Mouse (Mus musculus) heart, embryonic 14.5 days (tissue): ENCODE measurements at regions not wholly inside any gene's neighbourhood (a gene's known extent, or its start where the extent isn't known, plus 50 kb on each side); places are given as distances from the start of the nearest gene placed in this dataset.

ENCODE experiments used
- ATAC-seq: fragments of 200-750 bp; cut with Nextera tagmentation; 2 replicates; pipeline ENCODE4 v1.8.0; 2017; ENCODE audit warnings: low read depth, moderate TSS enrichment; ENCODE audit not compliant: insufficient number of reproducible peaks, insufficient read depth, low FRiP score
- H3K27ac ChIP-seq, 2 experiments: fragments of 200-500 bp in 1 of 2; fragments of 300-500 bp in 1 of 2; sonication (generic) in 1 of 2; replicated peaks in 1 of 2; 2 replicates each; pipeline ENCODE4 v1.5.1; 2012 to 2014; ENCODE audit warnings: low read depth in 2 of 2, low read length in 2 of 2, control low read depth in 1 of 2, mild to moderate bottlenecking in 1 of 2, mixed read lengths in 1 of 2; ENCODE audit not compliant: control insufficient read depth in 1 of 2, insufficient read depth in 1 of 2
- H3K27me3 ChIP-seq: fragments of 300-500 bp; sonication (generic); 2 replicates; pipeline ENCODE4 v1.6.1; 2014; ENCODE audit warnings: mild to moderate bottlenecking, low read length, control low read depth; ENCODE audit not compliant: control insufficient read depth, insufficient read depth
- H3K36me3 ChIP-seq: fragments of 300-500 bp; sonication (generic); 2 replicates; pipeline ENCODE4 v1.6.1; 2014; ENCODE audit warnings: mild to moderate bottlenecking, control low read depth, low read length, mixed read lengths; ENCODE audit not compliant: control insufficient read depth, insufficient read depth
- H3K4me1 ChIP-seq, 2 experiments: fragments of 200-500 bp in 1 of 2; fragments of 300-500 bp in 1 of 2; sonication (generic) in 1 of 2; 2 replicates each; pipeline ENCODE4 v1.6.1; 2012 to 2014; ENCODE audit warnings: low read length in 2 of 2, control low read depth in 1 of 2, mixed read lengths in 1 of 2; ENCODE audit not compliant: control insufficient read depth in 2 of 2, insufficient read depth in 2 of 2
- H3K4me2 ChIP-seq: fragments of 300-500 bp; sonication (generic); 2 replicates; pipeline ENCODE4 v1.6.1; 2014; ENCODE audit warnings: mild to moderate bottlenecking, low read length
- H3K4me3 ChIP-seq, 2 experiments: fragments of 200-500 bp in 1 of 2; fragments of 300-500 bp in 1 of 2; sonication (generic) in 1 of 2; 2 replicates each; pipeline ENCODE4 v1.5.1; 2012 to 2014; ENCODE audit warnings: low read length in 2 of 2, mild to moderate bottlenecking in 2 of 2, control low read depth in 1 of 2, low read depth in 1 of 2, moderate library complexity in 1 of 2; ENCODE audit not compliant: control insufficient read depth in 1 of 2, insufficient read depth in 1 of 2
- H3K9ac ChIP-seq: fragments of 300-500 bp; sonication (generic); 2 replicates; pipeline ENCODE4 v1.6.1; 2014; ENCODE audit warnings: mild to moderate bottlenecking, low read length
- H3K9me3 ChIP-seq: fragments of 300-500 bp; sonication (generic); 2 replicates; pipeline ENCODE4 v1.6.1; 2016; ENCODE audit warnings: low read length, control low read depth; ENCODE audit not compliant: control insufficient read depth
- WGBS: fragments of 180-500 bp; shearing (Covaris S2); extraction: QIAGEN DNeasy Blood & Tissue Kit; methylation state at CpG from one replicate; pipeline ENCODE4 v1.1.7; 2014; 5-methylcytosine and 5-hydroxymethylcytosine counted together

DNA sequence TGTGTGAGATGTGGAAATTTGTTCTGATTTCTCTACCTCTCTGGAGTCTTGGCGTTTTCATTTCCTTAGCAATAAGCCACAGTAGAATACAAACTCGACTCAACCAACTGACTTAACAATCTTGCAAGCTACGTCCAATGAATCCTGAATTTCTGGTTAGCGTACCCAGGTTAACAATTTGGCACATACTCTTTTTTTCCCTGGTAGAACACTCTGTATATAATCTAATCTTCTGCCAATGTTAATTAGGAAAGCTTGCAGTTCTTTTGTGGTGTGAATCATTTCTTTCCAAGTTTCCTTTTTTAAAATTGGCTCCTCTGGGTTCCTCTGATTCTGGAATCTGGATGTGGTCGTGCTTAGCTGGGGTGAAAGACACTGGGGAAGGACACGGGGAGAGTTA is 103.5 kb upstream of the Tmem178 start:
- Histone ChIP-seq H3K4me2 (no peak overlapping the region), H3K9me3 (no peaks in the 10 kb centered on the region), H3K36me3 (no peaks in the 10 kb centered on the region), H3K27ac (no peak overlapping the region), H3K4me1 (peaks cover 0 to 6% of the 10 kb centered on the region in 2 experiments; a peak in 2 of 4 replicates), H3K4me3 (no peak overlapping the region), H3K27me3 (no peaks in the 10 kb centered on the region), H3K9ac (no peak overlapping the region)
- 77% methylated on average over 6 of the region's 6 CpGs for WGBS
- no peak for ATAC-seq

DNA sequence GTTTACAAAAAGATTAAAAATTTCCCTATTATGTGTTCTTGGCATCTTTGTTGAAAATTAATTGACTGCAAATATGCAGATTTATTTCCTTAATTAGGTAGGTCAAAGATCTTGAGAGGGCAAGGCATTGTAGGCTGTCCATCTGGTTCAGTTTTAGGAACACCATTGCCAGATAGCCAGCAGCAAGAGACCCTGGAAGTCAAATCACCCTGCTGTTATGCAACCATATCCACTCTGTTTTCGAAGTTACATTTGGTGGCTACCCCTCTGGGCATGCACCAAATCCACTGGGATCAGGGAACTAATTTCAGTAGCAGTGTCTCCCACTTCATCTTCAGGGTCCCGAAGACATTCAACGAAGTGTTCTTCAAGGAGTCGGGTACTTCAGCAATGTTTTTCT is 104.0 kb upstream of the Tmem178 start:
- no peak overlapping the region for H3K9ac ChIP-seq
- no peaks in the 10 kb centered on the region for H3K27me3 ChIP-seq
- ATAC-seq: no peak
- H3K9me3 ChIP-seq: no peaks in the 10 kb centered on the region
- H3K36me3 ChIP-seq: no peaks in the 10 kb centered on the region
- H3K4me3 ChIP-seq: no peak overlapping the region
- peaks cover 0 to 6% of the 10 kb centered on the region in 2 experiments; a peak in 2 of 4 replicates for H3K4me1 ChIP-seq
- H3K4me2 ChIP-seq: no peak overlapping the region
- 92% methylated on average over 4 of the region's 4 CpGs for WGBS
- no peak overlapping the region for H3K27ac ChIP-seq

DNA sequence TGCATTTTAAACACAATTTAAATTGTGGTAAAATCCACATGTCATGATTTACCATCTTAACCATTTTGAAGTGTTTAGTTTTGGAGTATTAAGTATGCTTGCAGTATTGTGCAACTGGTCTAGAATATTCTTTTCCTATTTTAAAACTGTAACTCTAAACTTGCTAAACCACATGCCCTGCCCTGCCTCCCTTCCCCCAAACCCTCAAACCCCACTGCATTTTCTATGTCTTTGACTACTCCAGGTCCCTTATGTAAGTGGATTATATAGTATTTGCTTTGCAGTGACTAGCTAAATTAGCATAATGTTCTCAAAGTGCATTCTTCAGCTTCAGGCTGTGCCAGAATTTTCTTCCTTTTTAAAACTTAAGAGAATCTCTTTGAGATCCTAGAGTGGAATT is 106.4 kb upstream of the Map4k3 start:
- Histone ChIP-seq H3K27me3 (no peaks in the 10 kb centered on the region), H3K9me3 (no peaks in the 10 kb centered on the region), H3K9ac (no peak overlapping the region), H3K4me2 (no peak overlapping the region), H3K4me1 (peaks cover 4 to 13% of the 10 kb centered on the region in 2 experiments), H3K36me3 (no peaks in the 10 kb centered on the region), H3K27ac (no peak overlapping the region), H3K4me3 (no peak overlapping the region)
- no peak for ATAC-seq

DNA sequence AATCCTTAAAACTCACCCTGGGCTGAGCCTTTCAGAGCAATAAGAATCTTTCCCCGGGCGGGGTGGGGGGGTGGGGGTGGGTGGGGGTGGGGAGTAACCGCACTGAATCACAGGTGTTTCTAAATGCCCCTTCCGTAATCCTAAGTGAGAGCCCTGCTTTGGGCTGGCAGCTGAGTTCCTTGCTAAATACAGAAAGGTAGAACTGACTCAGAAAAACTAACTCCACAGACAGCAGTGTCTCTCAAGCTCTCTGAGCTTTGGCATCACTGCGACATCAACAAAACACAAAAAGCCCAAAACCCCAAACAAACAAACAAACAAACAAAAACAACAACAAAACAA is 105.9 kb upstream of the Map4k3 start:
- ATAC-seq: no peak
- peaks cover 4 to 13% of the 10 kb centered on the region in 2 experiments for H3K4me1 ChIP-seq
- H3K9me3 ChIP-seq: no peaks in the 10 kb centered on the region
- WGBS: 32% methylated on average over 5 of the region's 5 CpGs
- no peak overlapping the region for H3K9ac ChIP-seq
- no peak overlapping the region for H3K27ac ChIP-seq
- no peaks in the 10 kb centered on the region for H3K27me3 ChIP-seq
- no peak overlapping the region for H3K4me2 ChIP-seq
- H3K36me3 ChIP-seq: no peaks in the 10 kb centered on the region
- H3K4me3 ChIP-seq: no peak overlapping the region

DNA sequence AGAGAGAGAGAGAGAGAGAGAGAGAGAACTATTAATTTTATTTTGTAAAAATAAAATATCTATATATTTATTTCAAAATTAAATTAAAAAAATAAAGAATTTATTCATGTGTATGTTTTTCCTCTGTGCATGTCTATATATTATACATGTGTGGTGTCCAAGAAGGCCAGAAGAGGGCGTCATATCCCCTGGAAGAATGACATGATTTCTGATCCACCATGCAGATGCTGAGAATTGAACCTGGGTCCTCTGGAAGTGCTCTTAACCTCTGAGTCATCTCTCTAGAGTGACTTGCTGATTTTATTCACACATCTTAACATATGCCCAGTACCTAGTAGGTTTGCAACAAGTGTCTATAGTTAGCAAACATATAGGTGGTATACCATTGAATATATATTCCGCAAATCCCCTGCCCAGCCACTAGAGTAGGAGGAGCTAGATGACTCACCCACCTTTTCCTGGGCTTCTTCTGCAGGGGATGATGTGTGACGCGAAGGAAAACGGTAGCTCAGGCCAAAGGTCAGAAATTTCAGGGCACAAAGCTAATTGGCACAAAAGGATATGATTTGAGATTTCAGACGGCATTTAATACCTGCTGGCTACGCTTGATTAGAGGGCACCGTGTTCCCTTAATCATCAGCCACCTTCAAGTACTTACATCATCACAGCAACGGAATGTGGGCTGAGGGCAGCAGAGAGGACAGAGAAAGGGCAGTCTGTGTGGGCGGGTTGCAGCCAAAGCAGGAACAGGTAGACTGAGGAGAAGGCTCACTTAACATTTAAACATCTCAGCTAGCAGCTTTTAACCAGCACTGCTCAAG is 105.3 kb upstream of the Map4k3 start:
- Histone ChIP-seq H3K4me1 (peaks cover 4 to 13% of the 10 kb centered on the region in 2 experiments), H3K36me3 (no peaks in the 10 kb centered on the region), H3K9me3 (no peaks in the 10 kb centered on the region), H3K27ac (no peak overlapping the region), H3K27me3 (no peaks in the 10 kb centered on the region), H3K4me3 (no peak overlapping the region), H3K4me2 (peak overlapping the region; percentile 25; the same call in 1 of the 2 replicates), H3K9ac (no peak overlapping the region)
- WGBS: 21% methylated on average over 10 of the region's 10 CpGs
- ATAC-seq: no peak

DNA sequence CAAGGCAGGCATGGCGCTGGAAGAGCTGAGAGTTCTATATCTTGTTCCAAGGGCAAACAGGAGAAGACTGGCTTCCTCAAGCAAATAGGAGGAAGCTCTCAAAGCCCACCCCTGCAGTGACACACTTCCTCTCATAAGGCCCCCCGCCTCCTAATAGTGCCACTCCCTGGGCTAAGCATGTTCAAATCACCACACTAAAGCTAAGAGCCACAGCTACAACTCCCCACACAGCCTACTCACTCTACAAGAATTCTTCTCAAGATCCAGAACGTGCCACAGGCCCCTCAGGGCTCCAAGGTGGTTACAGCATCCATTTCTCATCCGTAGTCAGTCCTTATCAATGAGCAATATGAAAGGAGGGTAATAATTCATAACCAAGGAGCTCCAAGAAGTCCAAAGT is 103.4 kb upstream of the Map4k3 start:
- H3K4me1 ChIP-seq: peaks cover 8 to 20% of the 10 kb centered on the region in 2 experiments
- no peak overlapping the region for H3K4me2 ChIP-seq
- H3K9ac ChIP-seq: no peak overlapping the region
- H3K36me3 ChIP-seq: no peaks in the 10 kb centered on the region
- H3K27me3 ChIP-seq: no peaks in the 10 kb centered on the region
- no peaks in the 10 kb centered on the region for H3K9me3 ChIP-seq
- 82% methylated on average over 4 of the region's 4 CpGs for WGBS
- H3K4me3 ChIP-seq: no peak overlapping the region
- H3K27ac ChIP-seq: no peak overlapping the region
- ATAC-seq: no peak

DNA sequence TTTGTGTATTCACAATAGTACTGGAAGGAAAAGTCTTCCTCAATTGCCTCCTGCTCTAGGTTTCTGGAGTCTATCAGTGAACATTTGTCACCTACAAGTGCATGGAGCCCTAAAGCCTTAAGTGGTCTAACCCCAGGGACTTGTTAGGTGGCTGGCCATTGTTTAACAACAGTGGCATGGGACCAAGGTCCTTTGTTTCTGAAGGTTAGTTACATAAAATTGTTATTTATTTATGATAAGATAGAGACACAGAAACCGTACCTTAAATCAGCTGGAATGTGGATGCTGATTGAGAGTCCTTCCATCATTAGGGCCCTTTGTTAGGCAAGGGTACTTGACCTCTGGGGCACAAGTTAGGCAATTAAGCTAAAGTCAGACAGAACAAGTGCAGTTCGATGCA is 99.6 kb upstream of the Map4k3 start:
- Histone ChIP-seq H3K9ac (no peak overlapping the region), H3K27me3 (no peaks in the 10 kb centered on the region), H3K4me1 (peaks cover 22 to 29% of the 10 kb centered on the region in 2 experiments), H3K4me2 (no peak overlapping the region), H3K27ac (no peak overlapping the region), H3K4me3 (no peak overlapping the region), H3K9me3 (no peaks in the 10 kb centered on the region), H3K36me3 (no peaks in the 10 kb centered on the region)
- ATAC-seq: no peak
- 35% methylated on average over 2 of the region's 2 CpGs for WGBS

DNA sequence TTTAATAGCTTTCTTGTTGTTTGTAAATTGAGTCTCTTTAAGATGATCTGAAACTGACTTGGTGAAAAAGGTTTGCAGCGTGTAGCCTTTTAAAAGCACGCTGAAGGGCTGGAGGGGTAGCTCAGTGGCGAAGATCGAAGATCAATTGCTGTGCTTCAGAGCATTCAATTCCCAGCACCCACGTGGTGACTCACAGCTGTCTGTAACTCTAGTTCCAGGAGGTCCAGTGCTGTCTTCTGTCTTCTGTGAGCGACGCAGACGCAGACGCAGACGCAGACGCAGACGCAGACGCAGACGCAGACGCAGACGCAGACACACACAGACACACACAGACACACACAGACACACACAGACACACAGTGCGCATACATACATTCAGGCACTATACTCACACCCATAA is 99.1 kb upstream of the Map4k3 start:
- Histone ChIP-seq H3K9ac (no peak overlapping the region), H3K27ac (no peak overlapping the region), H3K36me3 (no peaks in the 10 kb centered on the region), H3K4me2 (no peak overlapping the region), H3K9me3 (no peaks in the 10 kb centered on the region), H3K4me1 (peaks cover 22 to 29% of the 10 kb centered on the region in 2 experiments), H3K4me3 (no peak overlapping the region), H3K27me3 (no peaks in the 10 kb centered on the region)
- WGBS: 88% methylated on average over 17 of the region's 17 CpGs
- ATAC-seq: no peak
